Mouse (Mus musculus) cerebellum, adult 9-11 months (tissue): ENCODE data around the gene Olfr1328.
"Not testable (repeated sequence)": the region's sequence is repeated elsewhere in the genome, so short reads cannot be mapped to it uniquely, and the experiment has no call there.

Experiments
- DNase-seq: peaks from one replicate; pipeline ENCODE4 v3.0.0; 2022

Olfr1328 gene

GRCm38 (mm10) chr4:118938512-118938911, at the start of gene Olfr1328:
Gene Olfr1328 (minus strand): TSS chr4:118938612.
- no peak for DNase-seq

- no peak for DNase-seq
Observed at GRCm38 (mm10) chr4:118985291-118985690, 46.9 kb upstream of the Olfr1328 start.

- no peak for DNase-seq
Observed at GRCm38 (mm10) chr4:118973281-118973680, 34.9 kb upstream of the Olfr1328 start.

GRCm38 (mm10) chr4:118967711-118968110, 29.3 kb upstream of the Olfr1328 start:
- no peak for DNase-seq

- DNase-seq = peak; percentile 38
Observed at GRCm38 (mm10) chr4:118961141-118961628, 22.8 kb upstream of the Olfr1328 start, which contains the start of gene Lao1. Gene Lao1 (plus strand): TSS chr4:118961578.

GRCm38 (mm10) chr4:118958812-118959211, 20.4 kb upstream of the Olfr1328 start:
- DNase-seq = no peak

GRCm38 (mm10) chr4:118931326-118931725, 7.1 kb downstream of the Olfr1328 start:
- DNase-seq = not testable (repeated sequence)

- DNase-seq = not testable (repeated sequence)
Observed at GRCm38 (mm10) chr4:118917365-118917764, 21.0 kb downstream of the Olfr1328 start, which contains the start of gene Olfr1329. Gene Olfr1329 (minus strand): TSS chr4:118917465.

GRCm38 (mm10) chr4:118901981-118902380, 36.4 kb downstream of the Olfr1328 start:
- DNase-seq = no peak

- DNase-seq = no peak
Observed at GRCm38 (mm10) chr4:118888297-118888696, 50.1 kb downstream of the Olfr1328 start, which contains the start of gene Olfr1330. Gene Olfr1330 (plus strand): TSS chr4:118888597.
